Mouse (Mus musculus): ENCODE measurements around the gene Stpg3. TPM values are rescaled to one million over a fixed set of nuclear protein-coding genes. Genes with fewer than 3 reads are reported as not detected.

Gene Stpg3
- 0.09 and 0.26 TPM in 2 replicates for polyA plus RNA-seq (2012)

DNA sequence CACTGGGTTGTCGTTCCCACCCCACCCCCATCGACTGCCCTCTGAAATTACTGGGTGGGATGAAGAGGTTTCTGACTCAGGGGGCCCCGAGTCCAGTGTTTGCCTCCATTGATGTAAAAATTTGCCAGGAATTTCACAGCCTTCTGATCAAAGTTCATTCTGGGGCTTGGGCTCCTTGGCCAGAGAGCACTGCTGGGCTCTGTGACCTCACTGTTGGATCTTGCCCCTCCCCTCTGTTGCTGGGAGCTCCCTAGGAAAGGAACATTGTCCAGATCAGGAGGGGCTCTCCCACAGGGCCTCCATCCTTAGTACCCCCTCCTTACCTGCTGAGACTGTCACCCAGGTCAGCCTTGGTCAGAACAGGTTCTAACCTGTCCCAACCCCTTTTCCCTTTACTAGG, at the start of gene Stpg3:
Gene Stpg3, minus strand, starts transcription at position 194 of the 400 bp plus-strand sequence.

DNA sequence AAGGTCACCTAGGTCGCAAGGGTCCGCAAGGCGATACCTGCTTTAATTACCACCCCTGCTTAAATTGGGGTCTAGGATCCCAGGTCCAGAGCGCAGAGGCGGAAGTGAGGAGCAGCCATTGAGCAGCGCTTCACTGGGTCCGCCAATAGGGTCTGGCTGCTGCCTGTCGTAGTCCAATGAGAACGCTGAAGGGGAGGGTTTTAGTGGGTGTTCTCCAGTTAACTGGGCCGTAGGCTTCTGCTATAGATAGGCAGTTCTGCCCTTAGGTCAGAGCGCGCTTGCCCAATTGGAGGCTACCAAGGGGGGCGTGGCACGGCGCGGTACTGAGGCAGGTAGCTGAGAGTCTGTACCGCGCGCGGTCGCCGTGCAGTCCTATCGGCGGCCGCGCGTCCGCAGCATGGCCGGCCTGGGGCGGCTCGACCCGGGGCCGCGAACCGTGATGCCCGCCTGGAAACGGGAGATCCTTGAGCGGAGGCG, 47.9 kb upstream of the Stpg3 start, which contains the start of gene Tprn:
Gene Tprn, plus strand, starts transcription at position 328 of the 477 bp plus-strand sequence.

DNA sequence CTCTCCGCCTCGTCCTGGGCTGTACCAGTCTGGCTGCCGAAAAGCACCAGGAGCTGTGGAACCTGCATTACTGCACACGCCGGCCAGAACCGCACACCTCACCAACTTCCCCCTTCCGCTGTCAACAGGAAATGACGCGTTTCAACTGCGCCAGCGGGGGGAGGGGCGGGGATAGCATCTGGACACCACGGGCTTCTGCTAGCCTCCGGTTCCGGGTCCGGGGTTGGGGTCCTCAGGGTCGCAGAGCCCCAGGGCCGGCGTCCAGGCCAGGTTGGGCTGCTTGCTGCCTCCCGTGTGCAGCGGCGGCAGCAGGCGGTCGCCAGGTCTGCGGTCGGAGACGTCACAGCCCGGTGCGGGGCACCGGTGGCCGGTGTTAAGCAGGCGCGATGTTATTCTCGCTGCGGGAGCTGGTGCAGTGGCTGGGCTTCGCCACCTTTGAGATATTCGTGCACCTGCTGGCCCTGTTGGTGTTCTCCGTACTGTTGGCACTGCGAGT, 40.9 kb upstream of the Stpg3 start, which contains the start of gene Tmem203:
Gene Tmem203, plus strand, starts transcription at position 156 of the 496 bp plus-strand sequence.

DNA sequence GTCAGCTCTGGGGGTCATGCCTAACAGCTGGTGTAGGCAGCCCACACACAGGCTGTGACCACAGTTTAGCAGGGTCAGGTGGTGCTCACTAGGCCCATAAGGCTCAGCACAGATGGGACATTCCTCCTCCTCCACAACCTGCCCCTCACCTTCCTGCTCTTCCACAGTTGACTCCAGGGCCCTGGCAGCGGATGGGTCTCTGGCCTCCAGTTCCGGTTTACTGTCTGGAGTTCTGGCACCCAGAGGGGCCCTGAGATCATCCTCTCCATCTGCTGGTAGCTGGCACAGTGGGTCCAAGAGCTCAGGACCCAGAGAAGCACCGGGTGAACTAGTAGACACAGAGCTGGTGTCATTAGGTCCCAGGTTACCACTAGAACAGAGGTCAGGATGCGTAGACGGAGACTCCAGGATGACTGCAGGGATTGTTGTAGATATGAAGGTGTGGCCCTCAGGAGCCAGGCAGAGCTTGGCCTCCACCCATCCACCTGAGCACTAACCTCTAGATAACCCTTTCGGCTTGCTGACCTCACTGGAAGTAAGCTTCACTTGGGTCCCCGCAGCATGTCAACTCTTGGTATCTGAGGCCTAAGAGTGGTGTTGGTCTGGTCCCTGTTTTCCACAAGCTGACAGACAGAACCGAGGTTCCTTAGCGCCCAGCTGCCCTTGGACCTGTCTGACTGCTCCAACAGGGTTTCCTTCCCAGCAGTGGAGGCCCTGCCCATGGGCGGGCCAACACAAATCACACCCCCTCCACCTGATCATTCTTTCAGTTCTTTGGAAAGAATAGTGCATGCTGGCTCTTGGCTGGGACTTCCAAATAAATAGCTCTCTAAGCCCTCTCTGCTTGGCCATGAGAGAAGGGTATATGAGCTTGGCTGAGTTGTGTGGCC, 32.0 kb upstream of the Stpg3 start, which contains the start of gene AL732309.1:
Gene AL732309.1, minus strand, starts transcription at position 681 of the 890 bp plus-strand sequence.

DNA sequence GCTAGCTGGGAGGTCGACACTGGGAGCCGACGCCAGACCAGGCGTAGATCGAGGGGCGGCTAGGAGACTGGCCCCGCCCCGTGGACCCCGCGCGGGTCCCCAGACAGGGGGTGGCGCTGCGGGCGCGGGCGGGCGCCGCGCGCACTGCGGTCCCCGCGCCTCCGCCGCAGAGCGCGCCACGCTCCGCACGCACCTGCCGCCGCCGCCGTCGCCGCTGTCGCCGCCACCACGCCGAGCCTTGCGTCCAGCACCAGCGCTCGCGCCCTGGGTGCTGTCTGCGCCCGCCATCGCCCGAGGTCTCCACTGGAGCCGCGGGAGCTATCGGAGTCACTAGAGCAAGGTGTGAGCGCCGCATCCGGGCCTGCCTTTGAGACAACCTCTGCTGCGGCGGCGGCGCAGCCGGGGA, 27.7 kb upstream of the Stpg3 start, which contains the start of the genes Rnf208 and Cysrt1:
Gene Rnf208, plus strand, starts transcription at position 155 of the 406 bp plus-strand sequence.
Gene Cysrt1, minus strand, starts transcription at position 352 of the 406 bp plus-strand sequence.

DNA sequence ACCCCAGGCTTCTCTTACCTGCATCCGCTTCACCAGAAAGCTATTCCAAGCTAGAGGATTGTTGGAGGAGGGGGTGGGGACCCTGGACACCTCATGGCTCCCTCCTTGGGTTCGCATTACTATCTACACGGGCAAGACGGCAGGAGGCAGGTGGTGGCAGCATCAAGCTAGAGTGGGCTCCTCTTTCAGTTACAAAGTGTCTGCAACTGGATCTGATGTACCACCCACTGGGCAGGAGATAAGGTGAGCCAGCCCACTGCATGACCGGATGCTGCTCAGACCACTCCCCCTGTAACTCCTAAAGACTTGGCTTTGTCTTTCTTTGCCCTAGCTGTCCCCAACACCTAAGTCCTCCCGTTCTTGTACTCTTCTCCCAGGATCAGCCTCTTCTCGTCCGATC, 22.2 kb upstream of the Stpg3 start, which contains the start of gene Rnf224:
Gene Rnf224, minus strand, starts transcription at position 174 of the 400 bp plus-strand sequence.

DNA sequence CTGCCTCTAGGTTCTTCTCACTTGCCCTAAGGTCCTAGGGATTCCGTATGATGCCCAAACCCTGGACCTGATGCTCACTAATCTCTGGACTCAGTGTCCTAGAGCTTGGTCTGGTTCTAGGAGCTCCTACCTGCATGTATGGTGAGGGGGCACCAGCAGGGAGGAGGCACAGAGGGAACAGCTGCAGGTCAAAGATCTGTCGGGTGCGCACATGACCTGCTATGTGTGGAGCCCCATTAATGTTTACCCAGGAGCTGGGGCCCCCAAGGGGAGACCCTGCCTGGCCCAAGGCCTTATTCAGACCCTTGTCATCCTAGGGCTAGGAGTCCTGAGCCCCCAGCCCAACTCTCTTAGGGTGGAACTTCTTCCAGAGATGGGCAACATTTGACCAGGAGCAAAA, 19.6 kb upstream of the Stpg3 start, which contains the start of gene Slc34a3:
Gene Slc34a3, minus strand, starts transcription at position 315 of the 400 bp plus-strand sequence.

DNA sequence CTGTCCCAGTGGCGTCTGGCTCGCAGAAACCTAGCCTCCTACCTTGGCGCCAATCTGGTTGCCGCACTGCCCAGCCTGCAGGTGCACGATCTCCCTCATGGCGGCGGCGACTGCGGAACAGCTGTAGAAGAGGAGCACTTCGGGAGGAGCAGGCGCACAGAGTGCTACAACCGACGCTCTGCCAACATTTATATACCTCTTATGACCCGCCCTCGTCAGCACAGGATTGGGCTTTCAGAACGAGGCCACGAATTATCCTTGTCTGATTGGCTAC, 10.0 kb upstream of the Stpg3 start, which contains the start of gene Tubb4b:
Gene Tubb4b, minus strand, starts transcription at position 211 of the 274 bp plus-strand sequence.

DNA sequence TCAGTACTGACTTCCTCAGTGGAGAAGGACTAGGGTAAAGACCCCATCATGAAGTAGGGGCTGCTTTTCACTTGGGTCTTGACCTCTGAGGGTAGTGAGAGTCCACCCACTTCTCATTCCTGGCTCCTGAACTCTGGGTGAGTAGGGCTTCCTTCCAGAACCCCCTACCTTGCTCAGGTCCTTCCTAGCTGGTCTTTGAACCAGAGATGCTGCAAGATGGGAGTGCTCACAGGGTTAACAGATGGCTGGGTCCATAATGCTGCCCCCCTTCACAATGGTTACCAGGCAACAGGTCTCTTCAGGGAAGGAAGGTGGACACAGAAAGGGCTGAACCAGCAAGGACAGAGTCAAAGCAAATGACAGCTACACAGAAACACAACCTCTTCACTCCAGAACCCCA, 4.0 kb upstream of the Stpg3 start, which contains the start of gene Fam166a:
Gene Fam166a, plus strand, starts transcription at position 301 of the 400 bp plus-strand sequence.

DNA sequence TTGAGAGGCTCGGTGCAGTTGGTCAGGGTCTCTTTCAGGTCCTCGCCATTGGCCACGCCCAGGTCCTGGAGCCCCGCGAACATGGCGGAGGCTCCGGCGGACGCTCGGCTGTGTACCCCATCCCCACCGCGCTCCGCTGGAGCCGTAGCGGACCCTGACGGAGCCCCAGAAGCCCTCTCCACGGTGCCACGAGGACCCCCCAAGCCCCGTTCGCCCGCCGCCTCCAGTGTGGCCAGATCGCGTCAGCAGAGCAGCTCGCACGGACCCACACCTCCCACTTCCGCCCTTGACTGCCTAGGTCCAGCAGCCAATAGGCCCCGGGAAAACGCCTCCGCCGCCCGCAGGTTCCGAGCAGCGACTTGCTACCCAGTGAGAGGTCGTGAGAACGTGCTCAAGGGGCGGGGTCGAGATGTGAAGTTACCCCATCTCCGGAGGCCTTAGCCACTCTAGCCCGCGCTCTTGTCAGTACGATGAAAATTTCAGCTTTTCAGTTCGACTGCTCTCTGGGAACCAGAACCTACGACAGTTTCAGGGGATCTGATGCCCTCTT, 3.2 kb downstream of the Stpg3 start, which contains the start of gene Nelfb:
Gene Nelfb, minus strand, starts transcription at position 369 of the 550 bp plus-strand sequence.

DNA sequence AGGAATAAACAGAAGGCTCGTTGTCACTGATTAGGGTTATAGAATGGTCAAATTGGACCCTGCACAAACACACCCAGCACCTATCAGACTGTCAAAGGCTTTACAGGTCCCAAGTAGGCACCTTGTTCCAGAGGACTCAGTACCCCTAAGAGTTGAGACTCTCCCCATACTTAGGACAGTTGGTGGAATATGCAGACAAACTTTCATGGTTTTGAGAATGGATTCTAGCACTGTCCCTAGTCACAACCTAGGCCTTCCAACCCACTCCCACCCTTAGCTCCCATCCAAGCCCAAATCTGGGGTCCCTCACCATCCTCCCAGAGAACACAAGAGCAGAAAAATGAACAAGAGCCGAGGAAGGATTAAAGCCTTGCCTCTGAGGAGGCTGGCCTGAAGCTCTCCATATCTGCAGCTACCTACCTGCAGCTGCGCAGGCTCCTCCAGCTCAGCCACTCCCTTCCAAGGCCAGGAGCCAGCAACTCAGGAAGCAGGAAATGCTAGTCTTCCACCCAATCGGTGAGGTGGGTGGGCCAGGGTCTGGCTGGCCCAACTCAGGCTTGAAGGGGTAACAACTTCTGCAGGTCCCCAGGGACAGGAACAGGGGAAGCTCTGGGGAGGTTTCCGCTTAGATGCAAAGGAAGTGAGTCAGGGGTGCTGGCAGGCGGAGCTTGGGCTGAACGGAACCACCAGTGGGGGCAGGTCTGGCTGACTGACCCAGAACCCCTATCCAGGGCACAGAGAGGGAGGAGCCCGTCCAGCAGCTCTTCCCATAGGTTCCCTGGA, 18.1 kb downstream of the Stpg3 start, which contains the start of gene Tor4a:
Gene Tor4a, minus strand, starts transcription at position 715 of the 783 bp plus-strand sequence.

DNA sequence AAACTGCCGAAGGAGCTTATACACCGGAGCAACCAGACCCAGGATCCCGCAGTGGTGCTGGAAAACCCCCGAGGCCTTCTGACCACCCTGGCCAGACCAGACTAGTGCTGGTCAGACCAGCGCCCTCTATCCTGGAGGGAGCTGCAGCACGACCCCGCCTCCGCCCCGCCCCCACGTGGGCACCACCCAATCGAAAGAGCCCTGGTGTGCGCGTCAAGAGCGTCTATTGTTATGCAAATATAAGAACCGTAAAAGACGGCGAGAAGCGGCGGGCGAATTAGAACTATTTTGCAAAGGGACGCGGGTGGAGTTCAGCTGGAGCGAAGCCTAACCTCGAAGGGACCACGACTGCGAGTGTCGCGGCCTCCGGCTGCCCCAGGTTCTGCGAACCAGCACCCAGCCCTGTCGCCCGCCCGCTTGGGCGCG, 33.9 kb downstream of the Stpg3 start, which contains the start of gene Nrarp:
Gene Nrarp, plus strand, starts transcription at position 281 of the 426 bp plus-strand sequence.

Other genes with a start within 250 kb of the Stpg3 start
- 47.1 and 48.8 TPM in 2 replicates for gene Mrpl41, start 239.5 kb downstream of the Stpg3 start, polyA plus RNA-seq (2012)
- gene Pnpla7, start 238.6 kb downstream of the Stpg3 start, polyA plus RNA-seq (2012): 11.5 and 13.6 TPM in 2 replicates
- gene Nsmf, start 160.3 kb downstream of the Stpg3 start, polyA plus RNA-seq (2012): 19.1 and 31.9 TPM in 2 replicates
- gene Entpd8, start 134.3 kb downstream of the Stpg3 start, polyA plus RNA-seq (2012): not detected in 2 replicates
- 0.03 and 0.15 TPM in 2 replicates for gene Noxa1, start 119.5 kb downstream of the Stpg3 start, polyA plus RNA-seq (2012)
- 4.1 and 6.7 TPM in 2 replicates for gene Nrarp, start 33.9 kb downstream of the Stpg3 start, polyA plus RNA-seq (2012)
- 8.8 and 14.5 TPM in 2 replicates for gene Tor4a, start 17.8 kb downstream of the Stpg3 start, polyA plus RNA-seq (2012)
- 26.8 and 30.3 TPM in 2 replicates for gene Nelfb, start 3.1 kb downstream of the Stpg3 start, polyA plus RNA-seq (2012)
- 0.07 and 0.15 TPM in 2 replicates for gene Fam166a, start 4.1 kb upstream of the Stpg3 start, polyA plus RNA-seq (2012)
- 382 and 509 TPM in 2 replicates for gene Tubb4b, start 10.1 kb upstream of the Stpg3 start, polyA plus RNA-seq (2012)
- not detected in 2 replicates for gene Slc34a3, start 19.7 kb upstream of the Stpg3 start, polyA plus RNA-seq (2012)
- 0.12 and 0.18 TPM in 2 replicates for gene Rnf224, start 22.1 kb upstream of the Stpg3 start, polyA plus RNA-seq (2012)
- 8.5 and 13.7 TPM in 2 replicates for gene Rnf208, start 27.6 kb upstream of the Stpg3 start, polyA plus RNA-seq (2012)
- 0.22 TPM in 1 of 2 replicates, not detected in the other for gene Cysrt1, start 27.8 kb upstream of the Stpg3 start, polyA plus RNA-seq (2012)
- gene AL732309.1, start 32.2 kb upstream of the Stpg3 start, polyA plus RNA-seq (2012): 2.8 TPM in 1 of 2 replicates, not detected in the other
- gene Tmem203, start 40.8 kb upstream of the Stpg3 start, polyA plus RNA-seq (2012): 7.3 and 8.5 TPM in 2 replicates
- gene Tprn, start 48.0 kb upstream of the Stpg3 start, polyA plus RNA-seq (2012): 58.1 and 64.5 TPM in 2 replicates
- gene Ssna1, start 57.8 kb upstream of the Stpg3 start, polyA plus RNA-seq (2012): 223 and 227 TPM in 2 replicates
- gene Anapc2, start 57.8 kb upstream of the Stpg3 start, polyA plus RNA-seq (2012): 23.1 and 24.8 TPM in 2 replicates
- gene Tmem210, start 73.5 kb upstream of the Stpg3 start, polyA plus RNA-seq (2012): not detected in 2 replicates
- not detected in 2 replicates for gene Lrrc26, start 75.3 kb upstream of the Stpg3 start, polyA plus RNA-seq (2012)
- 0.01 and 0.02 TPM in 2 replicates for gene Grin1, start 104.5 kb upstream of the Stpg3 start, polyA plus RNA-seq (2012)
- gene Man1b1, start 117.7 kb upstream of the Stpg3 start, polyA plus RNA-seq (2012): 27.2 and 28.1 TPM in 2 replicates
- 6.3 and 7.2 TPM in 2 replicates for gene Dpp7, start 141.7 kb upstream of the Stpg3 start, polyA plus RNA-seq (2012)
- 16.7 and 24.2 TPM in 2 replicates for gene Uap1l1, start 151.0 kb upstream of the Stpg3 start, polyA plus RNA-seq (2012)
- gene Sapcd2, start 157.7 kb upstream of the Stpg3 start, polyA plus RNA-seq (2012): 35.8 and 46.8 TPM in 2 replicates
- gene Entpd2, start 181.2 kb upstream of the Stpg3 start, polyA plus RNA-seq (2012): 0.09 and 0.39 TPM in 2 replicates
- 2.3 and 6.0 TPM in 2 replicates for gene Npdc1, start 184.7 kb upstream of the Stpg3 start, polyA plus RNA-seq (2012)
- 19.2 and 28.1 TPM in 2 replicates for gene Fut7, start 208.6 kb upstream of the Stpg3 start, polyA plus RNA-seq (2012)
- 58.0 and 85.3 TPM in 2 replicates for gene Abca2, start 214.1 kb upstream of the Stpg3 start, polyA plus RNA-seq (2012)
- gene Clic3, start 242.2 kb upstream of the Stpg3 start, polyA plus RNA-seq (2012): 0.61 TPM in 1 of 2 replicates, not detected in the other
- gene Paxx, start 246.5 kb upstream of the Stpg3 start, polyA plus RNA-seq (2012): 81.2 and 90.9 TPM in 2 replicates